Mouse (Mus musculus) left cerebral cortex, adult 9 months (tissue): ENCODE results near the gene Yipf3.

Source experiments
- DNase-seq, 2 experiments: peaks; one replicate each; pipeline ENCODE4 v3.0.0; 2022; ENCODE audit warnings: low spot score in 2 of 2

The Yipf3 gene

DNA sequence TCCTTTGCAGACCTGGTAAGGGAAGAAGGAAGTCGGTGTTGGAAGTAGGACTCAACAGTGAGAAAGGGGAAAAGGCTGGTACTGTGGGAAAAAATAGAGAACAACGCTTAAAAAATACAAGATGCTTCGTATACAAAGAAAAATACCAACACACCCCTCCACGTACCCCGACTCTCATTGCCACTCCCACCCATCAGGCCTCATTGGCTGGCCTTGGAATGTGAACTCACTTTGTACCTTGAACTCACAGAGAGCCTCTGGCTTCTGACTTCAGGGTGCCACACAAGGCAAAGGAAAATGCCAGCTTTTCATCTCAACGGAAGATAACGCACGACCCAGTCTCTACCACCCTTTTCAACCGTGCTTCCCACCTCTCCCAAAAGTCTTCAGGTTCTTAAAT, 35.3 kb downstream of the Yipf3 start:
- DNase-seq, result no peak

- DNase-seq, result no peak
Measured at GRCm38 (mm10) chr17:46283911-46284310, 36.0 kb downstream of the Yipf3 start.

DNA sequence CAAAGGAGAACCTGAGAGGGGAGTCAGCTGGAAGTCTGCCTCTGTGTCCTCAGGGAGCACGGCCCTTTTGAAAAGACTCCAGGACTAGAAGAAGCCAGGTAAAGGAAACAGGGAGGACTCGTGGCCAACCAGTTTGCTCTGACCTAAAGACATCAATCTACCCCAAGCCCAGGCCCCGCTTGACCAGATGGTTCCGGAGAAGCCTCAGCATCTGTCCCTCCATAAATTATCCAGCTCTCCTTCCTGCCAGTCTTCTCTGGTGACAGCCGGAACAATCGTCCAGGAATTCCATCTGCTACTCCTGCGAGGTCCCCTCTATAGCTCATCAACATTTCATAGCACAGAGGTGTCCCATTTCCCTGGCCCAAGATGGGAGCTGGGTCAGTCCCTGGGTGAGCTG, 36.8 kb downstream of the Yipf3 start:
- DNase-seq, result no peak

DNA sequence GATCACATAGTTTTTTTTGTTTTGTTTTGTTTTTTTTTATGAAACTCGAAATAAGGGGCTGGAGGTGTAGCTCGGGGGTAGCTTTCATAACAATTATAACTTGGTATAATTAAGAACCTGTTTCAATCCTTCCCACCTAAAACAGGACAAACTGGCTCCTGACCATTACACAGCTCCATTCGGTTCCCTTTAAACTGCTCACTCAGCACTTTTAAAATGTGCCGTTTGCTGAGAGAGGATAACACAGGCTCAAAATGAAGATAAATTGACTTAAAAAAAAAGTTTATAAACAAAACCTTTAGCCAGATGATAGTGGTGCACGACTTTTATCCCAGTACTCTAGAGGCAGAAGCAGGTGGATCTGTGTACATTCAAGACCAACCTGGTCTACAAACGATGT, 37.5 kb downstream of the Yipf3 start:
- DNase-seq, result no peak

GRCm38 (mm10) chr17:46287678-46288095, 39.8 kb downstream of the Yipf3 start:
- no peak for DNase-seq

- DNase-seq, result no peak
Measured at GRCm38 (mm10) chr17:46296601-46297000, 48.7 kb downstream of the Yipf3 start.

DNA sequence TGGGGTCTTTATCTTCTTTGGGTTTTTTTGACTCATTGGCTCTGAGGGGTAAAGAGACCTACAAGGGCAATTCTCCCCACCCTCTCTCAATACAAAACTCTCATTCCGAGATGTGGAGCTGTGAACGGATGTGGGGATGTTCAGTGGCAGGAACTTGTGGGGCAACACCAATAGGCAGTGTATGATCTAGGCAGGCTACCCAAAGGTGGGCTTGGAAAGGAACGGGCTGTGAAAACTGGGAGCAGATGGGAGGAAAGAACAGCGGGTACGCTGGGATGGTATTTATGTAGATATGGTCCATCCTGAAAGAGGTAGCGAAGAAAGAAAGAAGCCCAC, 49.1 kb downstream of the Yipf3 start:
- DNase-seq, result peak in 1 of 2 experiments; percentile 68

GRCm38 (mm10) chr17:46297364-46298219, 49.7 kb downstream of the Yipf3 start, which contains the start of gene Dlk2:
TSS of gene Dlk2 (plus strand) at chr17:46297421.
- DNase-seq, result no peak

DNA sequence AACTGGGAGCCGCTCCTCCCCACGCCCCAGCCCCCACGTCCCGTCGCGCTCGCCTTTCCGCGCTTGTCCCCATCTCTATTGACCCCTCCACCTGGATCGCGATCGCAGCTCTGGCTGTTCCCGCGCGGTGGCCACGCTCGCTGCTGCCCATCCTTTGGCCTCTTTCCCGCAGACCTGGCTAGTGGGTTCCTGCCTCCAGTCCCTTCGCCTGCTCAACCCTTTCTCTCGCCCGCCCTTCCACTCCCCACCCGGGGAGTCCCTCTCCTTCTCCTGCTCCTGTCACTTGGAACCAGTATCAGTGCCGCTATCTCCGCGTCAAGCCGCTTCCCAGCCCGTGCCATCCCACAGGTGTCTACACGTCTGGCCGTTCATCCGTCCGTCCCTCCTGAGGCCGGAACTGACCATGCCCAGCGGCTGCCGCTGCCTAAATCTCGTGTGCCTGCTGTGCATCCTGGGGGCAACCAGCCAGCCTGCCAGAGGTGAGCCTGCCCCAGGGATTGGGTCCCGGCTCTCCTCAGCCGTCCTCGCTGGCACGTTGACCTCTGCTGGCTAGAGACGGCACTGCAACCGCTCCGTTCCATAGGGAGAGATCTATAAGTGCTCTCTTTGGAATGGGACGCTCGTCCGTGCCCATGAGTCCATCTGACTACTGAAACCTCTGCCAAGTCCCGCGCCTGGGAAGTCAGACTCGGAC, 50.5 kb downstream of the Yipf3 start:
- peak in 1 of 2 experiments; percentile 92 for DNase-seq

DNA sequence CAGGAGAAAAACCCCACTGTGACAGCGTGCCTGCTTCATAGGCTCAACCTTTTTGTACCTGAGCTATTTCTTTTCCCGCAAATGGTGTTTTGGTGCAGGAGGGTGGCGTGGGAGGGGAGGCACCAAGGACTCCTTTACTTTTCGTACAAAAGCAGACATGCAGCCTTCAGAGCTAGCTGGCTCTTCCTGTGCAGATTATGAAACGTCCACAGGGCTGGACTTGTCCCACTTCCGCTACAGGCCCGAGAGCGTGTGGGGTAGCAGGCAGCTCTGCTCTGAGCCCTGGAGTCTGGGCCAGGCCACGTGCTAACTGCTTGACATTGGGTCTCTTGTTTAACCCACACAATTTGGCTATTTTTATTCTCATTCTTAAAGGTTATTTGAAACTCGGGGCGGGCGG, 54.0 kb downstream of the Yipf3 start:
- peak in 1 of 2 experiments; percentile 52 for DNase-seq
